Mouse (Mus musculus) thymus, adult 18-20 months (tissue): Measurements from ENCODE around the gene Dnm2.

ENCODE experiments used
- DNase-seq, 2 experiments: peaks; one replicate each; pipeline ENCODE4 v3.0.0; 2022; ENCODE audit warnings: mixed read lengths in 2 of 2

Dnm2 gene

GRCm38 (mm10) chr9:21424631-21425555 lies at the start of gene Dnm2:
TSS of gene Dnm2 (plus strand) at chr9:21424908.
- DNase-seq: peak; percentile 97 to 99

GRCm38 (mm10) chr9:21379195-21379594 lies 45.5 kb upstream of the Dnm2 start:
- no peak for DNase-seq

- DNase-seq: no peak
Observed at GRCm38 (mm10) chr9:21380868-21381267, 43.8 kb upstream of the Dnm2 start.

- DNase-seq: no peak
Observed at GRCm38 (mm10) chr9:21383966-21384365, 40.7 kb upstream of the Dnm2 start.

GRCm38 (mm10) chr9:21392646-21393175 lies 32.0 kb upstream of the Dnm2 start:
- no peak for DNase-seq

GRCm38 (mm10) chr9:21395692-21396091 lies 29.0 kb upstream of the Dnm2 start:
- DNase-seq: no peak

GRCm38 (mm10) chr9:21397170-21397569 lies 27.5 kb upstream of the Dnm2 start:
- DNase-seq: no peak

GRCm38 (mm10) chr9:21401042-21401441 lies 23.7 kb upstream of the Dnm2 start:
- no peak for DNase-seq

GRCm38 (mm10) chr9:21402764-21403253 lies 21.9 kb upstream of the Dnm2 start:
- no peak for DNase-seq

- no peak for DNase-seq
Observed at GRCm38 (mm10) chr9:21403745-21404144, 21.0 kb upstream of the Dnm2 start.

GRCm38 (mm10) chr9:21405525-21405924 lies 19.2 kb upstream of the Dnm2 start:
- DNase-seq: no peak

- no peak for DNase-seq
Observed at GRCm38 (mm10) chr9:21407951-21408350, 16.8 kb upstream of the Dnm2 start.

GRCm38 (mm10) chr9:21408624-21409023 lies 16.1 kb upstream of the Dnm2 start:
- no peak for DNase-seq

GRCm38 (mm10) chr9:21409592-21410317 lies 15.0 kb upstream of the Dnm2 start:
- DNase-seq: peak; percentile 46 to 48

- DNase-seq: peak; percentile 73 to 82
Observed at GRCm38 (mm10) chr9:21411669-21412550, 12.8 kb upstream of the Dnm2 start, which contains the start of gene Qtrt1. TSS of gene Qtrt1 (plus strand) at chr9:21411837.

GRCm38 (mm10) chr9:21417866-21418265 lies 6.8 kb upstream of the Dnm2 start:
- no peak for DNase-seq

- DNase-seq: no peak
Observed at GRCm38 (mm10) chr9:21419646-21420045, 5.1 kb upstream of the Dnm2 start.

GRCm38 (mm10) chr9:21425556-21425945 lies 843 bp downstream of the Dnm2 start:
- DNase-seq: no peak

GRCm38 (mm10) chr9:21426013-21426412 lies 1.3 kb downstream of the Dnm2 start:
- DNase-seq: no peak

- no peak for DNase-seq
Observed at GRCm38 (mm10) chr9:21426525-21426924, 1.8 kb downstream of the Dnm2 start.

GRCm38 (mm10) chr9:21427773-21428172 lies 3.1 kb downstream of the Dnm2 start:
- no peak for DNase-seq

GRCm38 (mm10) chr9:21428178-21428577 lies 3.5 kb downstream of the Dnm2 start:
- DNase-seq: no peak
